Mouse (Mus musculus) c-Kit-positive CD71-positive TER-119-positive erythroid progenitor cells, embryonic 14.5 days (primary cell): ENCODE results near the gene Isoc2b.
A peak's percentile ranks its signal among the peaks of the same experiment; 100 is the strongest.
"Not testable (repeated sequence)": the region's sequence is repeated elsewhere in the genome, so short reads cannot be mapped to it uniquely, and the experiment has no call there.

Experiments used
- DNase-seq: peaks from one replicate; pipeline ENCODE4 v3.0.0-alpha.2; 2013; ENCODE audit warnings: low spot score

The Isoc2b gene

GRCm38 (mm10) chr7:4835631-4836327, 34.3 kb downstream of the Isoc2b start:
- DNase-seq: no peak

- DNase-seq: no peak
Observed at GRCm38 (mm10) chr7:4830476-4830875, 39.6 kb downstream of the Isoc2b start.

- DNase-seq: no peak
Observed at GRCm38 (mm10) chr7:4825365-4825764, 44.7 kb downstream of the Isoc2b start.

- no peak for DNase-seq
Observed at GRCm38 (mm10) chr7:4822162-4822907, 47.7 kb downstream of the Isoc2b start.

GRCm38 (mm10) chr7:4821690-4822089, 48.4 kb downstream of the Isoc2b start:
- DNase-seq: no peak

GRCm38 (mm10) chr7:4820925-4821324, 49.1 kb downstream of the Isoc2b start:
- DNase-seq: not testable (repeated sequence)

- DNase-seq: no peak
Observed at GRCm38 (mm10) chr7:4816559-4816958, 53.5 kb downstream of the Isoc2b start.

- no peak for DNase-seq
Observed at GRCm38 (mm10) chr7:4813105-4813791, 56.8 kb downstream of the Isoc2b start.

GRCm38 (mm10) chr7:4812303-4813104, 57.6 kb downstream of the Isoc2b start, which contains the start of gene Ube2s:
Gene Ube2s, minus strand, starts transcription at chr7:4812590.
- peak; percentile 99 for DNase-seq

- DNase-seq: no peak
Observed at GRCm38 (mm10) chr7:4811842-4812302, 58.2 kb downstream of the Isoc2b start.

GRCm38 (mm10) chr7:4811131-4811530, 58.9 kb downstream of the Isoc2b start:
- not testable (repeated sequence) for DNase-seq

GRCm38 (mm10) chr7:4806716-4807115, 63.3 kb downstream of the Isoc2b start:
- peak; percentile 74 for DNase-seq

GRCm38 (mm10) chr7:4802247-4802646, 67.8 kb downstream of the Isoc2b start:
- no peak for DNase-seq

GRCm38 (mm10) chr7:4795767-4796433, 74.2 kb downstream of the Isoc2b start:
- DNase-seq: peak; percentile 65
